In genomic region chr2:153336117-153336516, GRCm38 (mm10) we compare ENCODE assay signal across 21 mouse cellular contexts. TPM values are rescaled to one million over a fixed set of nuclear protein-coding genes. Genes with fewer than 3 reads are reported as not detected.
DNase-seq lines count a peak whose midpoint lies in the region; ATAC-seq lines count a peak whose summit lies in the region.
"Had no signal": no experiment of that assay in that cellular context is flagged by ENCODE, and none has a peak within 500 bp of the region (broad histone marks: within the 10 kb centered on the region; RNA-seq: fewer than 3 reads in every experiment).

No protein-coding gene starts in this region.

- H3K4me1 ChIP-seq in liver, embryonic 12.5 days = peaks cover 35% of the 10 kb centered on the region
- H3K4me1 ChIP-seq: forebrain, embryonic 13.5 days; intestine, embryonic 15.5 days; limb, embryonic 13.5 days; midbrain, embryonic 13.5 days; neural tube, embryonic 12.5 days had no signal

- no peak overlapping the region for H3K9ac ChIP-seq in liver, embryonic 12.5 days
- H3K9ac ChIP-seq: embryonic facial prominence, embryonic 13.5 days; forebrain, embryonic 13.5 days; intestine, embryonic 15.5 days; limb, embryonic 13.5 days; midbrain, embryonic 13.5 days; neural tube, embryonic 12.5 days had no signal

- no peak overlapping the region for H3K4me2 ChIP-seq in liver, embryonic 12.5 days
- H3K4me2 ChIP-seq: embryonic facial prominence, embryonic 13.5 days; forebrain, embryonic 13.5 days; intestine, embryonic 15.5 days; limb, embryonic 13.5 days; midbrain, embryonic 13.5 days; neural tube, embryonic 12.5 days had no signal

- DNase-seq in liver = peak; percentile 26
- peak; percentile 30 for DNase-seq in skeletal muscle tissue, adult 2 months (ENCODE audit: low read depth, low spot score)
- DNase-seq in left cerebral cortex, adult 18-20 months (ENCODE audit: low spot score in 2 of 2) = no peak
- DNase-seq in B cell, adult 2 months = no peak
- DNase-seq in heart, postnatal 14 days = no peak
- DNase-seq in urinary bladder, postnatal 14 days (ENCODE audit: low spot score) = no peak
- DNase-seq: cerebellum, adult 11 months; heart, adult 2 months; heart, postnatal 4 days; lung, adult 18-20 months; lung, postnatal 36 days; right cerebral cortex, postnatal 25 days had no signal

- intact Hi-C loops in heart, postnatal 14 days (cut with DNase I) = no loop called here

- H3K27me3 ChIP-seq in liver, embryonic 12.5 days (replicated peaks) = no peaks in the 10 kb centered on the region
- H3K27me3 ChIP-seq: embryonic facial prominence, embryonic 13.5 days; forebrain, embryonic 13.5 days; intestine, embryonic 15.5 days; limb, embryonic 13.5 days; midbrain, embryonic 13.5 days; neural tube, embryonic 12.5 days had no signal

- no peak for ATAC-seq in liver, embryonic 12.5 days
- peak; percentile 80 for ATAC-seq in common myeloid progenitor, adult 5-6 weeks (replicated peaks; ENCODE audit: low read depth, poor library complexity, severe bottlenecking)
- ATAC-seq: forebrain, embryonic 13.5 days; intestine, embryonic 15.5 days; midbrain, embryonic 13.5 days had no signal

- H3K36me3 ChIP-seq in liver, embryonic 12.5 days = peaks cover 15% of the 10 kb centered on the region

- WGBS in liver, embryonic 12.5 days (ENCODE audit: insufficient replicate concordance) = 14% methylated on average over 2 of the region's 2 CpGs

- H3K27ac ChIP-seq in liver, embryonic 12.5 days = no peak overlapping the region
- H3K27ac ChIP-seq: embryonic facial prominence, embryonic 13.5 days; forebrain, embryonic 13.5 days; heart, adult 2 months; intestine, embryonic 15.5 days; left cerebral cortex, adult 2 months; limb, embryonic 13.5 days; midbrain, embryonic 13.5 days; neural tube, embryonic 12.5 days had no signal

- no peaks in the 10 kb centered on the region for H3K9me3 ChIP-seq in liver, embryonic 12.5 days (replicated peaks)
- H3K9me3 ChIP-seq: embryonic facial prominence, embryonic 13.5 days; forebrain, embryonic 13.5 days; intestine, embryonic 15.5 days; limb, embryonic 13.5 days; midbrain, embryonic 13.5 days; neural tube, embryonic 12.5 days had no signal

- H3K4me3 ChIP-seq in liver, embryonic 12.5 days = no peak overlapping the region
- H3K4me3 ChIP-seq: embryonic facial prominence, embryonic 13.5 days; forebrain, embryonic 13.5 days; heart, adult 2 months; intestine, embryonic 15.5 days; left cerebral cortex, adult 2 months; limb, embryonic 13.5 days; midbrain, embryonic 13.5 days; neural tube, embryonic 12.5 days had no signal

RNA-seq across cellular contexts. Expression of gene Asxl1, which starts 9.5 kb away (rescaled TPM):
- 12.2 and 12.5 TPM in 2 replicates for polyA plus RNA-seq in liver, embryonic 12.5 days (2016; fragmentation: Nextera tagmentation; extraction: Ambion mirVana)
- total RNA-seq in common myeloid progenitor, adult 5-6 weeks (2017) = 27.6 and 42.3 TPM in 2 replicates
- total RNA-seq in left cerebral cortex, adult 18-20 months (2021) = 10 to 100 TPM; 34.6 to 36.5 TPM
- 10 to 100 TPM; 22.1 to 22.6 TPM for total RNA-seq in heart, postnatal 14 days (2021)

RNA-seq across cellular contexts. Expression of gene Kif3b, which starts 44.9 kb away (rescaled TPM):
- polyA plus RNA-seq in liver, embryonic 12.5 days (2016; fragmentation: Nextera tagmentation; extraction: Ambion mirVana) = 2.7 and 2.9 TPM in 2 replicates
- total RNA-seq in common myeloid progenitor, adult 5-6 weeks (2017) = 12.3 and 13.2 TPM in 2 replicates
- total RNA-seq in left cerebral cortex, adult 18-20 months (2021) = 10 to 100 TPM; 53.5 to 56.9 TPM
- 10 to 100 TPM in 1 of 2 experiments, 1 to 10 TPM in 1; 9.7 to 10.1 TPM for total RNA-seq in heart, postnatal 14 days (2021)

Comparison
In these comparisons a context has a peak if more than half of its experiments do, and no peak if none do; other contexts are left out.
1. DNase-seq: peak in liver (single experiment) and skeletal muscle tissue, adult 2 months (single experiment); none in left cerebral cortex, adult 18-20 months (0 of 2), B cell, adult 2 months (0 of 2), heart, postnatal 14 days (0 of 2) and urinary bladder, postnatal 14 days (single experiment).